Mouse (Mus musculus) ES-E14 (cell line): Measurements from ENCODE around the gene Tmod4. TPM values are rescaled to one million over a fixed set of nuclear protein-coding genes. Genes with fewer than 3 reads are reported as not detected.

Experiments used
- DNase-seq: peaks from one replicate; pipeline ENCODE4 v3.0.0-alpha.2; 2013; ENCODE audit warnings: low read depth, low spot score
- H3K27ac ChIP-seq: 2 replicates; pipeline ENCODE4 v1.5.1; 2012; ENCODE audit warnings: low read depth, mild to moderate bottlenecking, low read length, moderate library complexity, mixed read lengths; ENCODE audit not compliant: poor library complexity, insufficient read depth, severe bottlenecking
- H3K36me3 ChIP-seq: 2 replicates; pipeline ENCODE4 v1.6.1; 2012; ENCODE audit warnings: mild to moderate bottlenecking, low read length, moderate library complexity, mixed read lengths; ENCODE audit not compliant: control insufficient read depth, poor library complexity, insufficient read depth, severe bottlenecking
- H3K4me1 ChIP-seq, 2 experiments: fragments of 150-350 bp in 1 of 2; sonication (generic) in 1 of 2; 2 replicates each; pipeline ENCODE4 v1.6.1; 2012; ENCODE audit warnings: low read length in 2 of 2, mild to moderate bottlenecking in 1 of 2, mixed read lengths in 1 of 2; ENCODE audit not compliant: control insufficient read depth in 2 of 2, insufficient read depth in 2 of 2, poor library complexity in 1 of 2
- H3K4me3 ChIP-seq, 2 experiments: fragments of 150-350 bp in 1 of 2; sonication (generic) in 1 of 2; 2 replicates each; pipeline ENCODE4 v1.5.1; 2012; ENCODE audit warnings: low read length in 2 of 2, low read depth in 1 of 2, mild to moderate bottlenecking in 1 of 2, mixed read lengths in 1 of 2; ENCODE audit not compliant: insufficient read depth in 1 of 2, poor library complexity in 1 of 2, severe bottlenecking in 1 of 2
- H3K9ac ChIP-seq: 2 replicates; pipeline ENCODE4 v1.6.1; 2012; ENCODE audit warnings: low read depth, mild to moderate bottlenecking, low read length, mixed read lengths; ENCODE audit not compliant: poor library complexity, insufficient read depth, severe bottlenecking
- H3K9me3 ChIP-seq: fragments of 150-350 bp; sonication (generic); 2 replicates; pipeline ENCODE4 v1.6.1; 2012; ENCODE audit warnings: low read depth, mild to moderate bottlenecking, low read length; ENCODE audit not compliant: control insufficient read depth, insufficient read depth
- CHD2 ChIP-seq: IDR thresholded peaks from 2 replicates; pipeline ENCODE4 v1.6.1; 2014; ENCODE audit warnings: mild to moderate bottlenecking, low read depth, low read length, inconsistent platforms
- HCFC1 ChIP-seq: IDR thresholded peaks from 2 replicates; pipeline ENCODE4 v1.6.1; 2012; ENCODE audit warnings: low read length, inconsistent platforms, borderline replicate concordance; ENCODE audit not compliant: insufficient read depth
- MAFK ChIP-seq: IDR thresholded peaks from 2 replicates; pipeline ENCODE4 v1.6.1; 2014; ENCODE audit warnings: mild to moderate bottlenecking, low read depth, low read length, inconsistent platforms; ENCODE audit not compliant: insufficient read depth
- ZC3H11A ChIP-seq: IDR thresholded peaks from 2 replicates; pipeline ENCODE4 v1.6.1; 2012; ENCODE audit warnings: low read depth, mild to moderate bottlenecking, inconsistent platforms, low read length, borderline replicate concordance
- ZNF384 ChIP-seq: IDR thresholded peaks from 2 replicates; pipeline ENCODE4 v1.6.1; 2012; ENCODE audit warnings: low read depth, low read length, inconsistent platforms
- in situ Hi-C, 2 experiments: fragments of 600-800 bp; cut with MboI; formaldehyde crosslinking; loops; one replicate each; pipeline ENCODE4 v1.15.1; 2025; ENCODE audit warnings: low sequenced_read_pairs in 2 of 2, inconsistent platforms in 1 of 2; ENCODE audit not compliant: unreplicated experiment in 2 of 2
- total RNA-seq: library from RNA; depleted of rRNA; stranded (reverse); fragments of 300-350 nt; gene quantifications from 2 replicates; pipeline ENCODE4 v1.2.3, GENCODE M21; 2012

The Tmod4 gene
- total RNA-seq, 1 experiment = 0.36 TPM

GRCm38 (mm10) chr3:95141952-95142616, 17.8 kb downstream of the Tmod4 start, which contains the start of gene Tnfaip8l2:
Gene Tnfaip8l2, minus strand, starts transcription at chr3:95142360.
- in situ Hi-C loops = no loop called here
- no peaks in the 10 kb centered on the region for H3K9me3 ChIP-seq
- H3K36me3 ChIP-seq = no peaks in the 10 kb centered on the region
- no peak within 1 kb of the TSS for H3K4me3 ChIP-seq
- TF ChIP-seq MAFK = no peak
- H3K27ac ChIP-seq = no peak within 1 kb of the TSS
- DNase-seq = no peak
- H3K4me1 ChIP-seq = peaks cover 0 to 17% of the 10 kb centered on the region in 2 experiments; a peak in 2 of 4 replicates
- no peak within 1 kb of the TSS for H3K9ac ChIP-seq

DNA sequence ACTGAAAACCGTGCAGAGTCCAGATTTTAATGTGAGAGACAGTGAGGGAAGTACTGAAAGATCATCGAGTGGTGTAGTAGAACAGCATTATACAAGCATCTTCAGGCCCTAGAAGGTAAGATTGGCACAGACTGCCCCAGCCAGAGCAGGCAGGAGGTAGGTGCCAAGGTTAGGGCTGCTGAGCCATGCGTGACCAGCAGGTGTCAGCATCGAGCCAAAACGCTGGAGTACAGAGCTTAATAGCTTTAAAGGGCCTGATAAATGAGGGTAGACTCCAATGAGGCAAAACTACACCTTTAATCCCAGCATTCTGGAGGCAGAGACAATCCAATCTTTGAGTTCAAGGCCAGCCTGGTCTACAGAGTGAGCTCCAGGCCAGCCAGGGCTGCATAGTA, 18.3 kb downstream of the Tmod4 start:
- H3K36me3 ChIP-seq = no peaks in the 10 kb centered on the region
- no peak overlapping the region for H3K27ac ChIP-seq
- in situ Hi-C loops = no loop called here
- TF ChIP-seq HCFC1 (no peak), MAFK (no peak), CHD2 (no peak), ZC3H11A (peak; percentile 47), ZNF384 (no peak)
- no peak overlapping the region for H3K9ac ChIP-seq
- H3K4me3 ChIP-seq = no peak overlapping the region
- no peaks in the 10 kb centered on the region for H3K9me3 ChIP-seq
- H3K4me1 ChIP-seq = peaks cover 0 to 17% of the 10 kb centered on the region in 2 experiments; a peak in 2 of 4 replicates
- DNase-seq = no peak

- Histone ChIP-seq H3K9me3 (no peaks in the 10 kb centered on the region), H3K4me3 (no peak overlapping the region), H3K27ac (no peak overlapping the region), H3K36me3 (no peaks in the 10 kb centered on the region), H3K9ac (no peak overlapping the region), H3K4me1 (no peaks in the 10 kb centered on the region)
- in situ Hi-C loops = no loop called here
- TF ChIP-seq HCFC1 (no peak), ZC3H11A (no peak), ZNF384 (no peak), MAFK (no peak), CHD2 (no peak)
- DNase-seq = no peak
Measured at GRCm38 (mm10) chr3:95147924-95148323, 23.6 kb downstream of the Tmod4 start.

GRCm38 (mm10) chr3:95153874-95154273, 29.6 kb downstream of the Tmod4 start:
- Histone ChIP-seq H3K4me1 (no peaks in the 10 kb centered on the region), H3K9me3 (no peaks in the 10 kb centered on the region), H3K9ac (no peak overlapping the region), H3K4me3 (no peak overlapping the region), H3K27ac (no peak overlapping the region; the same call in 1 of the 2 replicates), H3K36me3 (no peaks in the 10 kb centered on the region)
- no peak for DNase-seq
- TF ChIP-seq ZNF384 = no peak
- no peak for TF ChIP-seq MAFK
- TF ChIP-seq HCFC1 = no peak
- in situ Hi-C loops = no loop called here

DNA sequence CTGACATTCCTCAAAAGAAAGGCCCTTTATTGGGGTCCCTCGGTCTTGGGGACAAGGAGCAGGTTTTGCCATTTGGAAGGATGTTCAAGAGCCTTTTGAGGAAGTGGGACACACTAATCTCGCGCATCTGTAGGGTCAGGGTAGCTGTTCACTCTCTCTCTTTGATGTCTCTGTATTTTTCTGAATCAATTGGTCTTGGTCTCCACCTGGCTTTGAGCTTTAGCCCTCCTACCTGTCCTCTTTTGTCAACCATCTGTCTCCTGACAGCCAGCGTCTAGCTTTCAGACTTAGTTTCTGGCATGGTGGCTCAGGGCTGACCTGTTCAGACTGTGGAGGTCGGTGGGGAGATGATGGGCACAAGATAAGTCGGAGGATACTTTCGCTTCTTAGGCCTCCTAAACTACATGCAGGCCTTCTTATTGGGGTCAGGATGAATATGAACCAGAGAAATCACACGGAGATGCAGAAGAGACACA, 35.3 kb downstream of the Tmod4 start:
- TF ChIP-seq HCFC1 = no peak
- TF ChIP-seq CHD2 = no peak
- no peak for TF ChIP-seq ZC3H11A
- no peak for TF ChIP-seq MAFK
- TF ChIP-seq ZNF384 = no peak
- in situ Hi-C loops = no loop called here

More for the DNA sequence above, 35.3 kb downstream of the Tmod4 start:
- no peaks in the 10 kb centered on the region for H3K9me3 ChIP-seq
- DNase-seq = no peak
- no peak overlapping the region for H3K27ac ChIP-seq
- no peaks in the 10 kb centered on the region for H3K36me3 ChIP-seq
- no peak overlapping the region for H3K9ac ChIP-seq
- peak overlapping the region; percentile 51 to 81; a peak in 3 of 4 replicates for H3K4me3 ChIP-seq
- peaks cover 4 to 23% of the 10 kb centered on the region in 2 experiments for H3K4me1 ChIP-seq
